Mouse (Mus musculus): ENCODE measurements around the gene Ormdl3.

The Ormdl3 gene

DNA sequence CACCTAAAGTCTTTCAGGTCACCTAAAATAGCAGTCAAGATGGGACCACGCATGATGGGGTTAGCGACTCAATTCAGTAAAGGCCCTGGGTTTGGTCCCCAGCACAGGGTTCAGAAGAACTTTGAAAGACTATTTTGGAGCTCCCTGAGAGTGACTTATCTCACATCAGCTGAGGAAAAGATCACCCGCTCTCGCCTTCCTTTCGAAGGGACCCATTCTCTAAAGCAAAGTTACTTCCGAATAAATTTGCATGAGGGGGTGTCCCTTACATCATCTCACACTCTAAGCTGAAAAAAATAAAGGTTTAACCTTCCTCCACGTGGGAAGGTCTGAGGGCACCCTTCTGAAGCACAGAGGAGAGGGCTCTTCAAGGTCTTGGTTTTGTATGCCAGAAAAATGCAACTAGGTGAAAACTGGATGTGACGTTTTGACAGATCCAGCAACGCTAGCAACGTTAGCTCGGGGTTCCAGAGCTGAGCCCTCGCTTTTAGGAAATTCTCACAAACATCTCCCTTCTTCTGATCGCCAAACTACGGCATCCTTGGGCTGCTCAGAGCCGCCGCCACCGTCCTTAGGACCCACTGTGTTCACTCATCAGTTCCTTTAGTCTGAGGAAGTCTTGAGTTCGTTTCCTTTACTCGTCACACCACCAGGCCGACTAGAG lies 36.7 kb downstream of the Ormdl3 start:
- no peak for DNase-seq (ENCODE audit: low read depth)

DNA sequence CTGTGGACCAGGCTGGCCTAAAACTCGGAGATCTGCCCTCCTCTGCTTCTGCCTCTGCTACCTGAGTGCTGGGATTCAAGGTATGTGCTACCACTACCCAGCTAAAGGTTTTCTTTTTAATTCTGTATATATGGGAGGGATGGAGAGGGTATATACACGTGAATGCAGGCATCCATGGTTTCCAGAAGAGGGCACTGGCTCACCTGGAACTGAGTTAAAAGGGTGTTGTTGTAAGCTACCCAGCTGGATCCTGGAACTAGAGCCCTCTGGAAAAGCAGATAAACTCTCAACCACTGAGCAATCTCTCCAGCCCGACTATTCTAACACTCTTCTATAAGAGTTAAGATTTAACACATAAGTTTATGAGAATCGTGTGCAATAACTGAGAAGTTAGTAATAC lies 37.8 kb downstream of the Ormdl3 start:
- no peak for DNase-seq (ENCODE audit: low read depth)

DNA sequence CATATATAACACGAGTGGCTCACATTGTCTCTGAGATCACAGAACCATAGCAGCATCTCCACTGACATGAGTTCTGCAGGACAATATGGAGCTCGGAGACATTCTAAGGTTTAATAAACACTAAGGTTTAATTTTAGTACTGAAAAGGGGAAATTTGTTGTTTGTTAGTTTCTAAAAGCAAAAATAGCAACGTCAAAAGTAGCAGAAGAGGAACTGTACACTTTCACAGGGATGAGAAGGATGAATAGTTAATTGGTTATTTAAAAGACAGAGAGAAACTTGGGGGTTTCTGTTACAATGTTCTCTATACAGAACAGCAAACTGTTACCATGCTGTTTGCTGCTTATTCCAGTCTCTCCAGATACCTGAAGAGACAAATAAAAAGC lies 39.9 kb downstream of the Ormdl3 start:
- DNase-seq (ENCODE audit: low read depth), result no peak

DNA sequence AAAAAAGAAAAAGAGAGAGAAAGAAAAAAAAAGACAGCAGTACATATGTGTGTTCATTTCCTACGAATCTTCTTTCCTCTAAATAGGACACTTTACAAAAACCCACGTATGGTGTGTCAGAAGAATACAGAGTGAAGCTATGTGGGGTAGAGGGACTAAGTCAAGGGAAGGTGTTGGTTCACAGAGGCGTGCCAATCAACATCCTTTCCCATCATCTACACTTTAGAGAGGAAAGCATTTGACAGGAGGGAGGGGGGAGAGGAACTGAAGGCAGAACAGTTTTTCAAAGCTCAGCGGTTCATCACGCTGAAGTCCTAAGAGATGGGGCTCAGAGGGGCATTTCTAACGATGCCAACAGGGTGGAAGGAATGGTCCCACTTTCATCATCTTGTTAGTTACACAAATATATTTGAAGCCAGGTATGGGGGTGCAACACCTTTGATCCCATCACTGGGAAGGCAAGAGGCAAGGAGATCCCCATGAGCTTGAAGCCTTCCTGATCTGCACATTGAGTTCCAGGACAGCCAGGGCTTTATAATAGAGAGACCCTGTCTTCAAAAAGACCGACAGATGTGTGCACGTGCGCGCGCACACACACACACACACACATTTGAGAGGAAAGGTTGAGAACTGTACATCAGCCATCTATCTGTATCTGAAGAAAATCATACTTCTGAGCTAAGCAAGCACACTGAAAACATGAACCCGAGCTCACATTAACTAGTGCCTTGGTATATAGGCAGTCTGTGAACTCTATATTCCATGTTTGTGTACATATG lies 40.5 kb downstream of the Ormdl3 start:
- DNase-seq (ENCODE audit: low read depth), result no peak

DNA sequence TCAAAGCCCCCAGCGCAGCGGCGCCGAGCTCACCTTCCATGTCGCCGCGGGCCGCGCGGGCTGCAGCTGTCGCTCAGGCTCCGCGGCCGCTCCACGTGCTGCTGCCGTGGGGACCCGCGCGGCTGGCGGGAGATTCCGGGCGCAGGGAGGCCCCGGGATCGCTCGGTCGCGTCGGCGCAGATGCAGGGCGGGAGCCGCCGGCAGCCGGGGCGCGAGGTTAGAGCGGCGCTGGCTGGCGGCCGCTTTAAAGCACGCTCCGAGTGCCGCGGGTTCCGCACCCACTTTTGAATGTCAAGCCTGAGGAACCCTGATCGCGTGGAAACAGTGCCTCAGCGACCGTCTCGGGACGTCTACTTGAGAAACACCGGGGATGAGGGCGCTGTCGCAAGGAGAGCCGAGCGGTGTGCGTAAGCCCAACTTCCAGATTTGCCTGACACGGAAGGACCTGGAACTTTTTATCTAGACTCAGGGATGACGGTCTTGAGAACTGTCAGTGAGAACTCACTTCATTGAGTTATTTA lies 41.4 kb downstream of the Ormdl3 start, which contains the start of gene Ikzf3:
TSS of gene Ikzf3 (minus strand) at position 321 of the 521 bp plus-strand sequence.
- no peak for DNase-seq (ENCODE audit: low read depth)

DNA sequence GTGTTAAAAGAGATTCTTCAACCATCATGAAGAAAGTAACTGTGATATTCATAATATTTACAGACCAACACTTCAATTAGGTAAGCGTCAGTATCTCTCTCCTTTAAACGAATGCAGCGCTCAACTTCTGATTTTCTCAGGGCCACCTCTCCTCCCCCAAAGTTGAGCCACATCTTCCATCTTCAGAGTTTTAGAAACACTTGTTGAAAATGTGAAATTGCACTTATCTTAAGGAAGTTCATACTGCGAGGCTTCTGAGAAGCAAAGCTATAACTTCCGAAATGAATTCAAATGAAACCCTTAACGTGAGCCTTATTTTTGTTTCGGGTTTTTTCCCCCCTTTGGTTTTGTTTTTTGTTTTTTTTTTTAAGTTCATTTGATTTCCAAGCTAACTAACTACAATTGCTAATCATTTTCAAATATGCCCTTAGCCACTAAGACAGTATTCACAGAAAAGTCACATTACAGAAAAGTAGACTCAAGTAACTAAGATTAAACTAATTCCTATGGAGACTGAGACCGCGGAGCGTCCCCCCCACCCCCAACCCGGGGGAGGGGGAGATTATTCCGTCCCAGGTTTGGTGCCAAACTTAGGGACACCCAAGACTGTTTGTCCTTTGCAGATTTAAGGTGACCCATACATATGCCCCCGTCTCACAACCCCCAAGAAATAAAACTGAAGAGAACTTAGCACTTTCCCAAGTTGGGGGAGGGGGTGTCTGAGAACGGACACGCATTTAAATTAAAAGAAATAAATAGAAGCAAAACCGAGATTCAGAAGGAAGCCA lies 42.1 kb downstream of the Ormdl3 start:
- no peak for DNase-seq (ENCODE audit: low read depth)

DNA sequence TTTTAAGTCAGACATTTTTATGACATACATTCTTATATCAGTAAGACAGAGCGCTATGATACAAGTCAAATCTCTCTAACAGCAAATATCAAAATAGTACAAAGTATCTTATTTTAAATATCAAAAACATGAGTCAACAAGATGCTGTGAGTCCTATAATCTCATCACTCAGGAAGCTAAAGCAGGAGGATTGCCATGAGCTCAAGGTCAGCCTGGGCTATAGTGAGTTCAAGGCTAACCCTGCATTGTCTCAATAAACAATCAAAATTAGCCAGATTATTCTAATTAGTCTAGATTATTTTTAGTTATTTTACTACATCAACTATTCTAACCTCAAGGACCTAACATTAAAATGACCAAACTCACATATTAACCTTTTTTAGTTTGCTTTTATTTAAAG lies 43.8 kb downstream of the Ormdl3 start:
- no peak for DNase-seq (ENCODE audit: low read depth)

DNA sequence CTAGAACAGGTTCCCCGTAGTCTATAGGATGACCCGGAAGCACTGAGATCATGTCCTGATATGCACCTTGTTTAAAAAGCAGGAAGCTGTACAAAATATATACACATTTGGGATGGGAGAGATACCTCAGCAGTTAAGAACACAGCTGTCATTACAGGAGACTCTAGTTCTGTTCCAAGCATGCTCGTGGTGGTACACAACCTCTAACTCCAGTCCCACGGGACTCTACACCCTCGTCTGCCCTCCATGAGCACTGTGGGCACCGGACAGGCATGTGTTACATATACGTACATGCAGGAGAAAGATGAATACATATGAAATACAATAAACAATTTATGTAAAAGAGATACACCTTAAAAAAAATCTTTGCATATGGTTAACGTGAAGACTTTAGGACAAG lies 44.6 kb downstream of the Ormdl3 start:
- DNase-seq (ENCODE audit: low read depth), result no peak

DNA sequence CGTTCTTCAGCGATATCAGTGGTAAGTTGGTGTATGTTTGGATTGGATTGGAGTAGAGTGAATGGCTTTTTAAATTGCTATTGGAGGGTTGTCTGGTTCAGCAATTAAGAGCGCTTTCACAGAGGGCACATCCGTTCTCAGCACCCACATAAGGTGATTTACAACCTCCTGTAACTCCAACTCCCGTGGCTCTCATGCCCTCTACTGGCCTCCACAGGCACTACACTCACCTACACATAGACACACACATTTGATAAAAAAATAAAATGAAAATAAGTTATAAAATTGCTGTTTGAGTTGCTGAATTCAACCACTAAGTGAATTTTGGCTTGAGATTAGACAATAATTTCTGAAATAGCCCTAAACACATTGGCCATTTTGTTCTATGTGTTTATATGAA lies 46.8 kb downstream of the Ormdl3 start:
- DNase-seq (ENCODE audit: low read depth), result no peak

DNA sequence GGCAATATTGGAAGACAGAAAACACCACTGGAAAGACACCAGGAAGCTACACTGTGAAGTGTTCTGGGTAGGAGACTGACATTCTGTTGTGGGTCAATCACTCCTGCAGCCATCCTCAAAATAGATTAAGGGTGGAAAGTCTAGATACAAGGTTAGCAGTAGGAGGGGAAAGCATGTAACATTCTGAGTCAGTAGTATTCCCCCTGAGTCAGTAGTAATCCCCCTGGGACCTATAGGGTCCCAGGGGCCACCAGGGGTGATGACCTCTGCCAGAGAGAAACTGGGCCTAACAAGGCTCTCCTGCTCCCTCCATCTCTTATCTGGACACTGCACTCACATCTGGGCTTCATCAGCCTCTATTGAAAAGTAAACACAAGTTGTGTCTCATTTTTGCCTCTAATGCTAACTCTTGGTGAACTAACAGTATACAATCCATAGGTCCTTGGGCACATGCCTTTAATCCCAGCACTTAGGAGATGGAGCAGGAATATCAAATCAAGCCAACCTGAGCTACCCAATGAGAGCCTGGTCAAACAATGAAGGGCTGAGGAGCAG lies 49.6 kb downstream of the Ormdl3 start:
- no peak for DNase-seq (ENCODE audit: low read depth)
